Comparison of ENCODE assay signal across 7 mouse cellular contexts in the genomic region with DNA sequence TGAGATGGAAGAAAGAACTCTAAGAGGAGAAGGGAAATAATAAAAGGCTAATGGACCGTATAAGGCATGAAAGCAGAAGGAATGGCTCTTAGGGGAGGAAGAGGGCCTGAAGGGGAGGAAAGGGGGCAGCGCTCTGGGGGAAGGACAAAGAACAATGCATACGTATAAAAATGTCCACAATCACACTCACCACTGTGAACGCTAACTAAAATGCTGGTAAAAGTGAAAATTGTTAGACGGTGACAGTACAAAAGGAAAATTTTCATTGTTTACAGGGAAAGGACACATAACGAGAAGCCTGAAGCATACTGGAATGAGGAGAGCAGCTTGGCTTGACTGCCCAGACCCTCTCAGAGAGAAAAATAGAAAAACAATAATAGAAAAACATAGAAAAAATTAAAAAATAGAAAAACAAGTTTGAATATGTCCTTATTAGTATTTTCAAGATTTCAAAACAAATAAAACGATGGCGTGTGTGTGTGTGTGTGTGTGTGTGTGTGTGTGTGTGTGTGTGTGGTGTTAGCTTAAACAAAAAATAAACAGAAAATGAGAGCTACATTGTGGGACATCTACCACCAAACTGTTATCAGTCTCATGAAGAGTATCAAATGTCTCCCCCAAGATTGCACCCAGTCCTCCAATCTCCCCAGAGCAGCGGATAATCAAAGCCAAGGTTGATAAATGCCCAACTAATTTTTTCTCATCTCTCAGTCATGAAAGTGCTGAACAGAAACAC. TPM values are rescaled to one million over a fixed set of nuclear protein-coding genes. Genes with fewer than 3 reads are reported as not detected.
DNase-seq lines count a peak whose midpoint lies in the region; ATAC-seq and TF ChIP-seq lines count a peak whose summit lies in the region.

No protein-coding gene starts in this region.

- DNase-seq in thymus, adult 2 months = no peak
- no peak for DNase-seq in thymus, postnatal 4 days
- no peak for DNase-seq in hindbrain, embryonic 10.5 days (ENCODE audit: low spot score)
- no peak for DNase-seq in adrenal gland, postnatal 10 days
- DNase-seq in right cerebral cortex, postnatal 4 days = no peak

- WGBS in thymus, adult 2 months = 19% methylated on average over 9 of the region's 9 CpGs
- WGBS in hindbrain, embryonic 10.5 days = 44% methylated on average over 9 of the region's 9 CpGs

- peak overlapping the region; percentile 93 for H3K27ac ChIP-seq in thymus, adult 2 months (ENCODE audit: control insufficient read depth, insufficient read depth, low read length)
- H3K27ac ChIP-seq in hindbrain, embryonic 10.5 days = peak overlapping the region; percentile 83

- TF ChIP-seq CTCF in thymus, adult 2 months (IDR thresholded peaks at IDR 0.05; ENCODE audit: borderline replicate concordance, control insufficient read depth, extremely low read depth, insufficient read depth, low read length, poor library complexity) = no peak

- H3K4me1 ChIP-seq in thymus, adult 2 months (replicated peaks; ENCODE audit: control insufficient read depth, insufficient read depth, low read length) = peaks cover 20% of the 10 kb centered on the region
- peaks cover 22% of the 10 kb centered on the region for H3K4me1 ChIP-seq in hindbrain, embryonic 10.5 days (replicated peaks)

- ATAC-seq in megakaryocyte progenitor cell, adult 5-6 weeks (replicated peaks; ENCODE audit: poor library complexity) = peak; percentile 15; the same call in 1 of the 2 replicates
- no peak for ATAC-seq in activated CD4-positive, CD25-positive, alpha-beta regulatory T cell, adult 4 months

- peak overlapping the region; percentile 4; the same call in 1 of the 2 replicates for H3K4me3 ChIP-seq in thymus, adult 2 months (ENCODE audit: control insufficient read depth, insufficient read depth, low read length)
- H3K4me3 ChIP-seq in hindbrain, embryonic 10.5 days = peak overlapping the region; percentile 34

- H3K27me3 ChIP-seq in thymus, adult 2 months (ENCODE audit: control insufficient read depth, insufficient read depth, low read length) = no peaks in the 10 kb centered on the region
- H3K27me3 ChIP-seq in hindbrain, embryonic 10.5 days (ENCODE audit: insufficient read depth, poor library complexity, severe bottlenecking) = no peaks in the 10 kb centered on the region

- H3K9me3 ChIP-seq in hindbrain, embryonic 10.5 days = no peaks in the 10 kb centered on the region

- peaks cover 12% of the 10 kb centered on the region for H3K36me3 ChIP-seq in thymus, adult 2 months (ENCODE audit: control insufficient read depth, insufficient read depth, low read length)
- no peaks in the 10 kb centered on the region for H3K36me3 ChIP-seq in hindbrain, embryonic 10.5 days

- no peak for TF ChIP-seq POLR2A in thymus, adult 2 months (IDR thresholded peaks at IDR 0.05; ENCODE audit: control insufficient read depth, extremely low read depth, insufficient read depth, low read length, poor library complexity)

RNA-seq across cellular contexts. Expression of a gene that starts 39.7 kb away (rescaled TPM):
- polyA plus RNA-seq in thymus, adult 2 months (2012; rRNA removed) = 469 and 490 TPM in 2 replicates
- polyA plus RNA-seq in hindbrain, embryonic 10.5 days (2016; fragmentation: Nextera tagmentation; extraction: Ambion mirVana) = 1.3 and 1.4 TPM in 2 replicates
- 125 and 141 TPM in 2 replicates for total RNA-seq in megakaryocyte progenitor cell, adult 5-6 weeks (2015)
- 142 and 173 TPM in 2 replicates for total RNA-seq in megakaryocyte progenitor cell, adult 5-6 weeks (2017)
- 1,000 to 10,000 TPM; 1,133 to 1,303 TPM for polyA plus RNA-seq in activated CD4-positive, CD25-positive, alpha-beta regulatory T cell, adult 4 months (2017; shearing (Covaris generic))
- total RNA-seq in adrenal gland, postnatal 10 days (2021) = 10 to 100 TPM; 17.0 to 22.4 TPM

Comparison
In these comparisons a context has a peak if more than half of its experiments do, and no peak if none do; other contexts are left out.
1. RNA of a gene that starts 39.7 kb away (polyA plus RNA-seq): 1,133 to 1,303 TPM in activated CD4-positive, CD25-positive, alpha-beta regulatory T cell, adult 4 months and 469 to 490 TPM in thymus, adult 2 months; 1.3 to 1.4 TPM in hindbrain, embryonic 10.5 days; every median in the first group is over 100 times any median in the second.